Mouse (Mus musculus): Measurements from ENCODE around the gene Taok3. TPM values are rescaled to one million over a fixed set of nuclear protein-coding genes. Genes with fewer than 3 reads are reported as not detected.

The Taok3 gene
- total and polyA plus RNA-seq, 3 experiments = 58.4 to 213 (median 139) TPM

DNA sequence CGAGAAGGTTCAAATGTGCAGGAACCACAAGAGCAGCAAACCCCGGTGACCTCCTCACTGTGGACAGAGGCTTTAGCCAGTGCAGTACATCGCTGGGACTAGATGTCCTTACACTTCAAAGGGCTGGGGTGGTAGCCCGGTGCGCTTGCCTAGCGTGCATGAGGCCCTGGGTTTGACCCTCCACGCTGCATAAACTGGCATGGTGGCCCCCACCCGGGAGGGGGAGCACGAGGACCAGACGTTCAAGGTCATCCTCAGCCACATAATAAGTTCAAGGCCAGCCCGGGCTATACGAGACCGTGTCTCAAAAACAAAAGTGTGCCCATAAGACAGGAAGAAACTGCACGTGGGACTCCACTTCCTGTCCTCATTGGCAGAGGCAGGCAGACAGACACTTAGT is 148.0 kb downstream of the Taok3 start:
- TF ChIP-seq GATA2 (IDR thresholded peaks at IDR 0.05; ENCODE audit: borderline replicate concordance, low read depth, low read length) = no peak
- TF ChIP-seq TAL1 (conservative IDR thresholded peaks at IDR 0.05; ENCODE audit: low read depth, low read length) = no peak
- no peak; the same call in 1 of the 2 replicates for TF ChIP-seq POLR2AphosphoS5 (IDR thresholded peaks at IDR 0.05; ENCODE audit: insufficient replicate concordance, low read depth, low read length)
- no peak for TF ChIP-seq CTCF (IDR thresholded peaks at IDR 0.05; ENCODE audit: low read depth, low read length)
- TF ChIP-seq GATA1 (IDR thresholded peaks at IDR 0.05; ENCODE audit: borderline replicate concordance, low read length) = no peak
- no peak for ATAC-seq (ENCODE audit: extremely low read depth, insufficient number of reproducible peaks, low FRiP score, poor library complexity, severe bottlenecking)
- H3K4me1 ChIP-seq (ENCODE audit: insufficient read depth, low read depth, low read length) = peaks cover under 1% of the 10 kb centered on the region; the same call in 1 of the 2 replicates
- no peak for DNase-seq (ENCODE audit: low spot score)
- no peak overlapping the region for H3K4me3 ChIP-seq (ENCODE audit: low read depth, low read length)
- no peaks in the 10 kb centered on the region for H3K9me3 ChIP-seq (replicated peaks)
- H3K27me3 ChIP-seq (ENCODE audit: insufficient read depth, low read length) = no peaks in the 10 kb centered on the region
- peaks cover 98% of the 10 kb centered on the region for H3K36me3 ChIP-seq (replicated peaks)

DNA sequence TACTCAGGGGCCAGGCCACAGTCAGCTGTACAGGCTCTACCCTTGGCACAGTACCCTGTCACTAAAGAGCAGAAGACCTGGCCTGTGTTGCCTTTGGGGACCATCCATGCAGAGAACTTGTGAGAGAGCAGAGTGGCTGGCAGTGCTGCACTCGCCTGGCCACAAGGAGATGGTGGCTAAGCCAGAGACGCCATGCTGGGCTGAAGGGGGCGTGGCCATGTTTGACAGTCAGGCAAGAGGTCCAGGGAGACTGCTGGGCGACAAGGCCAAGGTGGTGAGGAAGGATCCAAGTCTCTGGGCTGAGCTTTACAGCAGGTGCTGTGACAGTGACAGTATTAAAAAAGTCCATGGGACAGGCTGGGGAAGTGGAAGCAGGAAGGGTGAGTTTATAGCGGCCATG is 148.8 kb downstream of the Taok3 start:
- H3K4me1 ChIP-seq (ENCODE audit: insufficient read depth, low read depth, low read length) = peaks cover 4% of the 10 kb centered on the region
- H3K9me3 ChIP-seq (replicated peaks) = no peaks in the 10 kb centered on the region
- TF ChIP-seq GATA1 (IDR thresholded peaks at IDR 0.05; ENCODE audit: borderline replicate concordance, low read length) (no peak), TAL1 (conservative IDR thresholded peaks at IDR 0.05; ENCODE audit: low read depth, low read length) (no peak), POLR2AphosphoS5 (IDR thresholded peaks at IDR 0.05; ENCODE audit: insufficient replicate concordance, low read depth, low read length) (no peak), CTCF (IDR thresholded peaks at IDR 0.05; ENCODE audit: low read depth, low read length) (no peak), GATA2 (IDR thresholded peaks at IDR 0.05; ENCODE audit: borderline replicate concordance, low read depth, low read length) (no peak)
- no peak for DNase-seq (ENCODE audit: low spot score)
- H3K4me3 ChIP-seq (ENCODE audit: low read depth, low read length) = no peak overlapping the region
- peaks cover 98% of the 10 kb centered on the region for H3K36me3 ChIP-seq (replicated peaks)
- H3K27me3 ChIP-seq (ENCODE audit: insufficient read depth, low read length) = no peaks in the 10 kb centered on the region
- no peak for ATAC-seq (ENCODE audit: extremely low read depth, insufficient number of reproducible peaks, low FRiP score, poor library complexity, severe bottlenecking)

DNA sequence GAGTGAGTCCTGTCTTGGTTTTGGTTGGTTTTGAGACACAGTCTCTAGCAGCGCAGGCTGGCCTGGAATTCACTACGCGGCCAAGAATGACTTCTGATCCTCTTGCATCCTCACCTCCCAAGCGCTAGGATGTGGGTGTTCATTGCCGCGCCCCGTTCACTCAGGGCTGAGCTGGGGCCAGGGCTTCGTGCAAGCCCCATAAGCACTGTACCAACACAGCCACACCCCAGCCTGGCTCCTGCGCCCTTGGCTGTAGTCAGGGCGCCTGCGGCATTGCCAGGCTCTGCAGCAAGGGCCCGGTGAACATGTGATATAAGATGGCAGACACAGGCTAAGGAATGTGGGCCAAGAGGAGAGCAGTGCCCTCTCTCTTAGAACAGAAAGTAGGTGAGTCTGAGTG is 149.5 kb downstream of the Taok3 start:
- Histone ChIP-seq H3K9me3 (replicated peaks) (no peaks in the 10 kb centered on the region), H3K27me3 (ENCODE audit: insufficient read depth, low read length) (no peaks in the 10 kb centered on the region), H3K36me3 (replicated peaks) (peaks cover 97% of the 10 kb centered on the region), H3K4me3 (ENCODE audit: low read depth, low read length) (no peak overlapping the region), H3K4me1 (ENCODE audit: insufficient read depth, low read depth, low read length) (peaks cover 4% of the 10 kb centered on the region)
- TF ChIP-seq CTCF (IDR thresholded peaks at IDR 0.05; ENCODE audit: low read depth, low read length) (no peak), TAL1 (conservative IDR thresholded peaks at IDR 0.05; ENCODE audit: low read depth, low read length) (no peak), POLR2AphosphoS5 (IDR thresholded peaks at IDR 0.05; ENCODE audit: insufficient replicate concordance, low read depth, low read length) (no peak)
- no peak for DNase-seq (ENCODE audit: low spot score)
- ATAC-seq (ENCODE audit: extremely low read depth, insufficient number of reproducible peaks, low FRiP score, poor library complexity, severe bottlenecking) = no peak

DNA sequence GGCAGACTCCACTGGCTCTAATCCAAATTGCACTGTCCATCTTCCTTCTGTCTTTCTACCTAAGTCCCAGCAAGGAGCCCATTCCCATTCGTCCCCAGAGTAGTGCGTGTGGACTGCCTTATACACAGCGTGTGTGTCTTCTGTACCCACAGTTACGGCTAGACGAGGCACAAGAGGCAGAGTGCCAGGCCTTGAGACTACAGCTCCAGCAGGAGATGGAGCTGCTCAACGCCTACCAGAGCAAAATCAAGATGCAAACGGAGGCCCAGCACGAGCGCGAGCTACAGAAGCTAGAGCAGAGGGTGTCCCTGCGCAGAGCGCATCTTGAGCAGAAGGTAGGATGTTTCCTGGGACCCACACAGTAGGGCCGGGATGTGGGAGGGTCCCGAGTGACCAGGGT is 152.0 kb downstream of the Taok3 start:
- no peaks in the 10 kb centered on the region for H3K27me3 ChIP-seq (ENCODE audit: insufficient read depth, low read length)
- no peak for TF ChIP-seq CTCF (IDR thresholded peaks at IDR 0.05; ENCODE audit: low read depth, low read length)
- TF ChIP-seq GATA2 (IDR thresholded peaks at IDR 0.05; ENCODE audit: borderline replicate concordance, low read depth, low read length) = no peak
- TF ChIP-seq TAL1 (conservative IDR thresholded peaks at IDR 0.05; ENCODE audit: low read depth, low read length) = no peak
- no peak for TF ChIP-seq POLR2AphosphoS5 (IDR thresholded peaks at IDR 0.05; ENCODE audit: insufficient replicate concordance, low read depth, low read length)
- TF ChIP-seq GATA1 (IDR thresholded peaks at IDR 0.05; ENCODE audit: borderline replicate concordance, low read length) = no peak
- no peak overlapping the region for H3K4me3 ChIP-seq (ENCODE audit: low read depth, low read length)
- no peak for DNase-seq (ENCODE audit: low spot score)
- H3K4me1 ChIP-seq (ENCODE audit: insufficient read depth, low read depth, low read length) = peaks cover 4% of the 10 kb centered on the region
- H3K36me3 ChIP-seq (replicated peaks) = peaks cover 90% of the 10 kb centered on the region
- ATAC-seq (ENCODE audit: extremely low read depth, insufficient number of reproducible peaks, low FRiP score, poor library complexity, severe bottlenecking) = no peak
- H3K9me3 ChIP-seq (replicated peaks) = no peaks in the 10 kb centered on the region

DNA sequence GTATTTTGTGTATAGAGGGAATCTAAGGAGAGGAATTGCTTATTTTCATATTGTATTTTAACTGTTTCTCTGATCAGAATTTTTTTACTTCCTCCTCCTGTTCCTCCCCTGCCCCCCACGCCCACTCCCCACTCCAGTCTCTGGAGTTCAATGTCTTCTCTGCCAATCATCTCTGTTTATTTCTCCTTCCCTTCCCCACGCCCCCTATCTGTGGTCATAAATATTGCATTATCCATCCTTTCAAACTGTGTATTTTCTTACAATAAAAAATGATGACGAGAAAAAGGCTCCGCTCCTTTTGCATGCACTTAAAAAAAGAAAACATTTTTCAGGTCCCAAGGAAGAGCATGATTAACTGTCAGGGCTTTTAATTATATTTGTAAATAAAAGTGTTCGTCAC is 154.9 kb downstream of the Taok3 start:
- Histone ChIP-seq H3K27me3 (ENCODE audit: insufficient read depth, low read length) (no peaks in the 10 kb centered on the region), H3K36me3 (replicated peaks) (peaks cover 74% of the 10 kb centered on the region), H3K9me3 (replicated peaks) (peaks cover 3% of the 10 kb centered on the region), H3K4me1 (ENCODE audit: insufficient read depth, low read depth, low read length) (peaks cover 12% of the 10 kb centered on the region), H3K4me3 (ENCODE audit: low read depth, low read length) (no peak overlapping the region)
- ATAC-seq (ENCODE audit: extremely low read depth, insufficient number of reproducible peaks, low FRiP score, poor library complexity, severe bottlenecking) (no peak), DNase-seq (ENCODE audit: low spot score) (no peak)
- no peak for TF ChIP-seq GATA1 (IDR thresholded peaks at IDR 0.05; ENCODE audit: borderline replicate concordance, low read length)

DNA sequence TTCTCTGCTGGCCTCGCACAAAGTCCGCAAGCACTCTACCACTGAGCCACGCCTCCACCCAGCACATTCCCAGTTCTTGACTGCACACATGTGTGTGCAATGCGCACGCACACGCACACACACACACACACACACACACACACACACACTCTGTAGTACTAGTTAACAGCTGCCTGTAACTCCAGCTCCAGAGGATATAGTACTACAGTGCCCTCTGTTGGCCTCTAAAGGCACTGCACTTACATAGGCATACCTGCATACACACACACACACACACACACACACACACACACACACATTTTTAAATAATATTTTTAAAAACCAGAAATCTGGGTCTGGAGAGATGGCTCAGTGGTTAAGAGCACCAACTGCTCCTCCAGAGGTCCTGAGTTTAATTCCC is 157.9 kb downstream of the Taok3 start:
- no peak for TF ChIP-seq GATA2 (IDR thresholded peaks at IDR 0.05; ENCODE audit: borderline replicate concordance, low read depth, low read length)
- TF ChIP-seq GATA1 (IDR thresholded peaks at IDR 0.05; ENCODE audit: borderline replicate concordance, low read length) = no peak
- no peak for TF ChIP-seq CTCF (IDR thresholded peaks at IDR 0.05; ENCODE audit: low read depth, low read length)
- no peak for TF ChIP-seq POLR2AphosphoS5 (IDR thresholded peaks at IDR 0.05; ENCODE audit: insufficient replicate concordance, low read depth, low read length)
- TF ChIP-seq TAL1 (conservative IDR thresholded peaks at IDR 0.05; ENCODE audit: low read depth, low read length) = no peak
- DNase-seq (ENCODE audit: low spot score) (no peak), ATAC-seq (ENCODE audit: extremely low read depth, insufficient number of reproducible peaks, low FRiP score, poor library complexity, severe bottlenecking) (no peak)
- Histone ChIP-seq H3K4me3 (ENCODE audit: low read depth, low read length) (no peak overlapping the region), H3K9me3 (replicated peaks) (peaks cover 3% of the 10 kb centered on the region), H3K36me3 (replicated peaks) (peaks cover 71% of the 10 kb centered on the region), H3K27me3 (ENCODE audit: insufficient read depth, low read length) (no peaks in the 10 kb centered on the region), H3K4me1 (ENCODE audit: insufficient read depth, low read depth, low read length) (peaks cover 31% of the 10 kb centered on the region)

Data from G1E (cell line).